Mouse (Mus musculus): ENCODE data around the gene Cntfr.
"Not testable (repeated sequence)": the region's sequence is repeated elsewhere in the genome, so short reads cannot be mapped to it uniquely, and the experiment has no call there.

Cntfr gene

DNA sequence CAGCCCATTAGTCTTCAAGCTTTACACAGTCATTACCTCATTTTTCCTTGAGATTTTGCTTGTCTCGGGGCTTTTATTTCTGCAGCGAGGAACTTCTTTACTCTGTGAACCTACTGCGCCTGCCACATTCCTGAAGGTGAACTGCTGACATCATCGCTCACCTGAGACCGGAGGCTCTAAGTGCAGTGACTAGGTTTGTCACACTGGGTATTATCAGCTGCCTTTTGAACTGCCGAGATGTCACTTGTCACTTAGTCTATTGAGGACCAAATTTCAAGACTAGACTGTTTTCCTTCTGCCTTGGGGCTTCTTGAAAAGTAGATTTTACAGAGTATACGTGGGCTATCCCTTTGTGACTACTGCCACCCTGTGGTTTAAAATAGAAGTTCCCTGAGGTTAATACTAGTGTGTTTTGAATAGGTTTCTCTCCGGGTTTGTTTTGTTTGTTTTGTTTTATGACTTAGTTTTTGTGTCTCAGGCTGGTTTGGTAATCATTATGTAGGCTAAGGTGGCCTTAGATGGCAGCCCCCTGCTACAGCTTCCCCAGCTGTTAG is 11.4 kb upstream of the Cntfr start:
- no peak for DNase-seq (ENCODE audit: low spot score)

GRCm38 (mm10) chr4:41707011-41707535 is 10.2 kb upstream of the Cntfr start:
- peak; percentile 79 for DNase-seq (ENCODE audit: low spot score)

DNA sequence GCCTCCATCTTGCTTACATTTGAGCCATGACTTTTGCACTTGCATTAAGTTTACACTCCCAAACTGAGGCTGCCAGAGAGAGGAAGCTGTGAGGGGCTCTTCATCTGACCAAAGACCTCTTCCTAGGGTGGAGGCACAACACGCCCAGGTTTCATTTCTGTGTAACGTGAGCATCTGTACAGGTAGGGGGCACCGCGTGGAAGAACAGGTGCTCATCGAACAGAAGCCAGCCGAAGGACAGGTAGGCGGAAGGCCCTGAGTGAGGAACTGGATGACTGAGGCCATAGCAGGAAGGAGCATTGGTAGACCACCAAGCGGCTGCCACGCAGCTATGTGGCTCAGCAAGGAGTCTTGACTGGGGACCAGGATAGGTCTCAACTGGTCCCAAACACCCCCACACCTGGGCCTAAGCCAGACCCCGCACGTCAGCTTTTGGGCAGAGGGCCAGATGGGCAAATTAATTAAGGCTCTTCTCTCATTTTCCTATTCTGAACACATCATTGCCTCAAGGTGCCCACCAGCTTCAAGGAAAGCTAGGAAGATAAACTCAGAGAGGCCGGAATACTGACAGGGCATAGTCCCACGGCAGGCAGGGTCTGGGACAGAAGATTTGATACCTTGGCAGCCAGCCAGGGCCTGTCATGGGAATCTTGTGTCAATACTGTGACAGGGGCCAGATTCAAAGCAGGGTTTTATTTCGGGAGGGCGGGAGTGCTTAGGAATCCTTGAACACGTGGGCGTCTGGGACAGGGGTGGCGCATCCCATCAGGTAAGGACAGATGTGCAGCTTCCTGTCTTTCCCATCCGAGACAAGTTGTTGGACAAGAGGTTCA is 9.2 kb upstream of the Cntfr start:
- no peak for DNase-seq (ENCODE audit: low spot score)

- no peak for DNase-seq (ENCODE audit: low spot score)
These were observed 7.8 kb upstream of the Cntfr start for GRCm38 (mm10) chr4:41704651-41705050.

GRCm38 (mm10) chr4:41702226-41702625 is 5.3 kb upstream of the Cntfr start:
- DNase-seq (ENCODE audit: low spot score) = not testable (repeated sequence)

GRCm38 (mm10) chr4:41700224-41700623 is 3.3 kb upstream of the Cntfr start:
- DNase-seq (ENCODE audit: low spot score) = not testable (repeated sequence)

GRCm38 (mm10) chr4:41699783-41700182 is 2.9 kb upstream of the Cntfr start, which contains the start of gene Il11ra1:
TSS of gene Il11ra1 (plus strand) at chr4:41699989.
- DNase-seq (ENCODE audit: low spot score) = not testable (repeated sequence)

- DNase-seq (ENCODE audit: low spot score) = not testable (repeated sequence)
These were observed 1.6 kb upstream of the Cntfr start for GRCm38 (mm10) chr4:41698421-41699016.

- DNase-seq (ENCODE audit: low spot score) = not testable (repeated sequence)
These were observed 437 bp downstream of the Cntfr start for GRCm38 (mm10) chr4:41696452-41696851.

DNA sequence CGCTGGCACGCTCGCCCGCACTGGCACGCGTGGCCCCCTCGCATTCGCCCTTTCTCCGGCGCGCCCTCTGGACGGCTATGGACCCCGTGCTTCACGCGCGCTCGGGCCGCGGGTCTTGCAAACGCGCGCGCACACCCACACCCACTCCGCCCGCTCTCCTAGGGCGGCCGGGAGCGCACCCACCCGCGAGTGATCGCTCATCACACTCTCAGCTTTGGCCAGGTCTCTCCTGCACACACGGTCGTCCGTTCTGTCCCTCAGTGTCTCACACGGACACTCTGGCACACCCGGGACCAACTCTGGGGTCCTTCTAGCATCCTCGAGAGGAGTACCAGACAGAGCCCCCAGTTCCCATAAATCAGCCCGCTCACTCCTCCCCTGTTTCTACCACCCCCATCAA is 1.1 kb downstream of the Cntfr start:
- DNase-seq (ENCODE audit: low spot score) = not testable (repeated sequence)

GRCm38 (mm10) chr4:41693511-41693910 is 3.4 kb downstream of the Cntfr start:
- DNase-seq (ENCODE audit: low spot score) = not testable (repeated sequence)

- DNase-seq (ENCODE audit: low spot score) = not testable (repeated sequence)
These were observed 6.9 kb downstream of the Cntfr start for GRCm38 (mm10) chr4:41690014-41690413.

- DNase-seq (ENCODE audit: low spot score) = not testable (repeated sequence)
These were observed 8.3 kb downstream of the Cntfr start for GRCm38 (mm10) chr4:41688562-41688961.

GRCm38 (mm10) chr4:41685882-41686492 is 10.9 kb downstream of the Cntfr start:
- not testable (repeated sequence) for DNase-seq (ENCODE audit: low spot score)

GRCm38 (mm10) chr4:41684931-41685453 is 11.9 kb downstream of the Cntfr start:
- not testable (repeated sequence) for DNase-seq (ENCODE audit: low spot score)

- DNase-seq (ENCODE audit: low spot score) = not testable (repeated sequence)
These were observed 12.6 kb downstream of the Cntfr start for GRCm38 (mm10) chr4:41684131-41684930.

DNA sequence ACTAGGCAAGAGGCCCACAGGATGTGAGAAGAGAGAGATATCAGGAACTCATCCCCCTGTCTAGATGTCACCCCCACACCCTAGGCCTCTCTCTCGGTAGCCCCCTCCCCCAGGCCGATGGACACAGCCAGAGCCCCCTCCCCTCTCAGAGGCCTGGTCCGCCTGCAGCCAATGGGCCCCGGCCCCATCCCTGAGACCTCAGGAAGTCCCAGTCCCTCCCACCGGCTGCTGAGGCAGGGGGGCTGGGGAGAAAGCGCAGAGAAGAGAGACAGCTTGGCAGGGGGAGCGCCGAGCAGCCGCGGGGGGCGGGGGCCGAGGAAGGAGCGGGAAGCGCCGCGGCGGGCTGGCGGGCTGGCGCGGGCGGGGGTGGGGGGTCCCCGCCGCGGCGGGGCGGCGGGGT is 13.6 kb downstream of the Cntfr start:
- not testable (repeated sequence) for DNase-seq (ENCODE audit: low spot score)

GRCm38 (mm10) chr4:41682789-41683188 is 14.1 kb downstream of the Cntfr start:
- DNase-seq (ENCODE audit: low spot score) = no peak

- DNase-seq (ENCODE audit: low spot score) = no peak
These were observed 14.9 kb downstream of the Cntfr start for GRCm38 (mm10) chr4:41681947-41682346.

- DNase-seq (ENCODE audit: low spot score) = no peak
These were observed 15.7 kb downstream of the Cntfr start for GRCm38 (mm10) chr4:41681176-41681575.

- no peak for DNase-seq (ENCODE audit: low spot score)
These were observed 17.6 kb downstream of the Cntfr start for GRCm38 (mm10) chr4:41679291-41679690.

Measured in left cerebral cortex, adult 11 months (tissue).